Mouse (Mus musculus) stomach, postnatal 0 days (tissue): ENCODE results near the gene Plod2.

Source experiments
- CTCF ChIP-seq: IDR thresholded peaks from 2 replicates; pipeline ENCODE4 v1.5.1; 2016; ENCODE audit warnings: antibody characterized with exemption, low read depth, mild to moderate bottlenecking, moderate library complexity
- EP300 ChIP-seq: optimal IDR thresholded peaks from 2 replicates; pipeline ENCODE3; 2016; ENCODE audit warnings: antibody characterized with exemption

GRCm38 (mm10) chr9:92547106-92547505, 5.1 kb downstream of the Plod2 start:
- TF ChIP-seq CTCF (no peak), EP300 (no peak)
